Mouse (Mus musculus) left cerebral cortex, adult 18-20 months (tissue): ENCODE measurements at regions not wholly inside any gene's neighbourhood (a gene's known extent, or its start where the extent isn't known, plus 50 kb on each side); places are given as distances from the start of the nearest gene placed in this dataset.

Source experiments
- DNase-seq, 2 experiments: peaks; one replicate each; pipeline ENCODE4 v3.0.0; 2021 to 2022; ENCODE audit warnings: low spot score in 2 of 2, mixed read lengths in 1 of 2

- no peak for DNase-seq
Measured at GRCm38 (mm10) chr14:18396206-18396764, 64.6 kb upstream of the Ube2e1 start.

GRCm38 (mm10) chr14:18394071-18394745, 62.5 kb upstream of the Ube2e1 start:
- DNase-seq, result no peak

GRCm38 (mm10) chr14:18391824-18392486, 60.3 kb upstream of the Ube2e1 start:
- DNase-seq, result no peak

GRCm38 (mm10) chr14:18389390-18389789, 57.7 kb upstream of the Ube2e1 start:
- DNase-seq, result no peak

GRCm38 (mm10) chr14:18385953-18386668, 54.5 kb upstream of the Ube2e1 start:
- DNase-seq, result peak; percentile 14 to 42
